ENCODE assay signal across 9 mouse cellular contexts in genomic region chr11:70247136-70247845, GRCm38 (mm10). TPM values are rescaled to one million over a fixed set of nuclear protein-coding genes. Genes with fewer than 3 reads are reported as not detected.
DNase-seq lines count a peak whose midpoint lies in the region; ATAC-seq lines count a peak whose summit lies in the region.
"Had no signal": no experiment of that assay in that cellular context is flagged by ENCODE, and none has a peak within 500 bp of the region (broad histone marks: within the 10 kb centered on the region; RNA-seq: fewer than 3 reads in every experiment).

No protein-coding gene starts in this region.

- DNase-seq in hindbrain, embryonic 14.5 days (ENCODE audit: low spot score), result peak; percentile 74
- peak; percentile 72 for DNase-seq in CD4-positive helper T cell, adult 2 months (ENCODE audit: low read depth, low spot score)
- peak; percentile 83 for DNase-seq in NIH3T3 (ENCODE audit: low read depth)
- DNase-seq in cerebellum, postnatal 14 days, result peak; percentile 86 to 92
- peak; percentile 81 for DNase-seq in kidney, postnatal 10 days
- peak; percentile 60 to 67 for DNase-seq in urinary bladder, postnatal 36 days (ENCODE audit: low spot score in 2 of 2)

- no peak overlapping the region for H3K27ac ChIP-seq in hindbrain, embryonic 14.5 days
- H3K27ac ChIP-seq in hindbrain, embryonic 16.5 days (ENCODE audit: low read depth, low read length), result no peak overlapping the region
- H3K27ac ChIP-seq: limb, embryonic 13.5 days had no signal

- no peaks in the 10 kb centered on the region for H3K4me1 ChIP-seq in hindbrain, embryonic 14.5 days (replicated peaks; ENCODE audit: control insufficient read depth, insufficient read depth, low read length)
- no peaks in the 10 kb centered on the region for H3K4me1 ChIP-seq in hindbrain, embryonic 16.5 days (ENCODE audit: control insufficient read depth, insufficient read depth, low read depth, low read length)
- H3K4me1 ChIP-seq: limb, embryonic 13.5 days had no signal

- no peak overlapping the region for H3K4me3 ChIP-seq in hindbrain, embryonic 14.5 days (replicated peaks; ENCODE audit: low read length)
- no peak overlapping the region for H3K4me3 ChIP-seq in hindbrain, embryonic 16.5 days (ENCODE audit: low read length)
- H3K4me3 ChIP-seq: limb, embryonic 13.5 days had no signal

- no peaks in the 10 kb centered on the region for H3K36me3 ChIP-seq in hindbrain, embryonic 14.5 days (replicated peaks; ENCODE audit: control insufficient read depth, insufficient read depth)
- H3K36me3 ChIP-seq in hindbrain, embryonic 16.5 days (ENCODE audit: control insufficient read depth, insufficient read depth, low read length), result no peaks in the 10 kb centered on the region
- H3K36me3 ChIP-seq: limb, embryonic 13.5 days had no signal

- no peak overlapping the region for H3K4me2 ChIP-seq in hindbrain, embryonic 14.5 days (replicated peaks)
- H3K4me2 ChIP-seq in hindbrain, embryonic 16.5 days (ENCODE audit: low read length), result no peak overlapping the region
- H3K4me2 ChIP-seq: limb, embryonic 13.5 days had no signal

- no peak overlapping the region for H3K9ac ChIP-seq in hindbrain, embryonic 14.5 days
- no peak overlapping the region for H3K9ac ChIP-seq in hindbrain, embryonic 16.5 days (ENCODE audit: low read depth, low read length)
- H3K9ac ChIP-seq: limb, embryonic 13.5 days had no signal

- no peak for ATAC-seq in hindbrain, embryonic 14.5 days (ENCODE audit: low FRiP score)
- no peak for ATAC-seq in hindbrain, embryonic 16.5 days
- ATAC-seq in megakaryocyte-erythroid progenitor cell, adult 5-6 weeks (replicated peaks; ENCODE audit: low FRiP score, low TSS enrichment, poor library complexity, severe bottlenecking), result peak; percentile 69; the same call in 1 of the 2 replicates

- H3K27me3 ChIP-seq in hindbrain, embryonic 14.5 days (ENCODE audit: control insufficient read depth, insufficient read depth, low read length), result peaks cover 8% of the 10 kb centered on the region
- peaks cover 5% of the 10 kb centered on the region for H3K27me3 ChIP-seq in hindbrain, embryonic 16.5 days (replicated peaks; ENCODE audit: control insufficient read depth, insufficient read depth, low read length)

- 49% methylated on average over 9 of the region's 9 CpGs for WGBS in hindbrain, embryonic 14.5 days
- 45% methylated on average over 9 of the region's 9 CpGs for WGBS in hindbrain, embryonic 16.5 days

- no peaks in the 10 kb centered on the region for H3K9me3 ChIP-seq in hindbrain, embryonic 14.5 days (ENCODE audit: control insufficient read depth, low read length)
- no peaks in the 10 kb centered on the region for H3K9me3 ChIP-seq in hindbrain, embryonic 16.5 days (ENCODE audit: control insufficient read depth, low read length)
- H3K9me3 ChIP-seq: limb, embryonic 13.5 days had no signal

RNA-seq across cellular contexts. Expression of gene Rnasek, which starts 7.6 kb away (rescaled TPM):
- polyA plus RNA-seq in hindbrain, embryonic 14.5 days (2014; fragmentation: Nextera tagmentation; extraction: Ambion mirVana), result 342 and 388 TPM in 2 replicates
- 416 and 443 TPM in 2 replicates for polyA plus RNA-seq in hindbrain, embryonic 16.5 days (2015; fragmentation: Nextera tagmentation; extraction: Ambion mirVana)
- 109 and 125 TPM in 2 replicates for total RNA-seq in megakaryocyte-erythroid progenitor cell, adult 5-6 weeks (2014; fragmentation: Nextera tagmentation)
- total RNA-seq in megakaryocyte-erythroid progenitor cell, adult 5-6 weeks (2017), result 19.7 and 27.5 TPM in 2 replicates

RNA-seq across cellular contexts. Expression of gene Gm21988, which starts 7.7 kb away (rescaled TPM):
- 12.6 and 15.9 TPM in 2 replicates for polyA plus RNA-seq in hindbrain, embryonic 14.5 days (2014; fragmentation: Nextera tagmentation; extraction: Ambion mirVana)
- 13.8 and 15.7 TPM in 2 replicates for polyA plus RNA-seq in hindbrain, embryonic 16.5 days (2015; fragmentation: Nextera tagmentation; extraction: Ambion mirVana)
- total RNA-seq in megakaryocyte-erythroid progenitor cell, adult 5-6 weeks (2014; fragmentation: Nextera tagmentation), result 5.4 and 9.6 TPM in 2 replicates
- total RNA-seq in megakaryocyte-erythroid progenitor cell, adult 5-6 weeks (2017), result 0.33 and 0.91 TPM in 2 replicates

RNA-seq across cellular contexts. Expression of gene Alox12, which starts 7.9 kb away (rescaled TPM):
- 1.7 and 2.1 TPM in 2 replicates for polyA plus RNA-seq in hindbrain, embryonic 14.5 days (2014; fragmentation: Nextera tagmentation; extraction: Ambion mirVana)
- 1.1 and 1.3 TPM in 2 replicates for polyA plus RNA-seq in hindbrain, embryonic 16.5 days (2015; fragmentation: Nextera tagmentation; extraction: Ambion mirVana)
- 0.48 TPM in 1 of 2 replicates, not detected in the other for total RNA-seq in megakaryocyte-erythroid progenitor cell, adult 5-6 weeks (2014; fragmentation: Nextera tagmentation)
- 0.11 and 0.42 TPM in 2 replicates for total RNA-seq in megakaryocyte-erythroid progenitor cell, adult 5-6 weeks (2017)

RNA-seq across cellular contexts. Expression of gene 0610010K14Rik, which starts 9.6 kb away (rescaled TPM):
- polyA plus RNA-seq in hindbrain, embryonic 14.5 days (2014; fragmentation: Nextera tagmentation; extraction: Ambion mirVana), result 155 and 161 TPM in 2 replicates
- 167 and 175 TPM in 2 replicates for polyA plus RNA-seq in hindbrain, embryonic 16.5 days (2015; fragmentation: Nextera tagmentation; extraction: Ambion mirVana)
- 71.3 and 71.6 TPM in 2 replicates for total RNA-seq in megakaryocyte-erythroid progenitor cell, adult 5-6 weeks (2014; fragmentation: Nextera tagmentation)
- total RNA-seq in megakaryocyte-erythroid progenitor cell, adult 5-6 weeks (2017), result 17.9 and 45.7 TPM in 2 replicates

RNA-seq across cellular contexts. Expression of gene Bcl6b, which starts 17.7 kb away (rescaled TPM):
- 5.0 and 5.2 TPM in 2 replicates for polyA plus RNA-seq in hindbrain, embryonic 14.5 days (2014; fragmentation: Nextera tagmentation; extraction: Ambion mirVana)
- polyA plus RNA-seq in hindbrain, embryonic 16.5 days (2015; fragmentation: Nextera tagmentation; extraction: Ambion mirVana), result 5.1 and 6.6 TPM in 2 replicates
- total RNA-seq in megakaryocyte-erythroid progenitor cell, adult 5-6 weeks (2014; fragmentation: Nextera tagmentation), result 0.28 and 0.62 TPM in 2 replicates
- not detected in 2 replicates for total RNA-seq in megakaryocyte-erythroid progenitor cell, adult 5-6 weeks (2017)
